Mouse (Mus musculus): Measurements from ENCODE around the gene Gsg1l. TPM values are rescaled to one million over a fixed set of nuclear protein-coding genes. Genes with fewer than 3 reads are reported as not detected.

The Gsg1l gene
- polyA plus RNA-seq, 1 experiment from 2014 or later: 16.3 TPM

- no peak overlapping the region for H3K9ac ChIP-seq
These were observed 193.8 kb downstream of the Gsg1l start for GRCm38 (mm10) chr7:125888373-125888772.

GRCm38 (mm10) chr7:125887761-125888160 lies 194.4 kb downstream of the Gsg1l start:
- Histone ChIP-seq H3K9ac (no peak overlapping the region), H3K4me3 (no peak overlapping the region), H3K36me3 (no peaks in the 10 kb centered on the region), H3K9me3 (no peaks in the 10 kb centered on the region), H3K4me2 (replicated peaks) (no peak overlapping the region), H3K27ac (no peak overlapping the region), H3K27me3 (replicated peaks) (no peaks in the 10 kb centered on the region), H3K4me1 (peaks cover 13% of the 10 kb centered on the region)
- WGBS: 88% methylated on average over 5 of the region's 5 CpGs
- ATAC-seq (ENCODE audit: low FRiP score, low read depth): no peak

More at GRCm38 (mm10) chr7:125888373-125888772, 193.8 kb downstream of the Gsg1l start:
- H3K27ac ChIP-seq: no peak overlapping the region
- no peaks in the 10 kb centered on the region for H3K27me3 ChIP-seq (replicated peaks)
- H3K4me2 ChIP-seq (replicated peaks): no peak overlapping the region
- no peak for ATAC-seq (ENCODE audit: low FRiP score, low read depth)
- H3K36me3 ChIP-seq: no peaks in the 10 kb centered on the region
- no peak overlapping the region for H3K4me3 ChIP-seq
- WGBS: 68% methylated on average over 12 of the region's 12 CpGs
- peaks cover 13% of the 10 kb centered on the region for H3K4me1 ChIP-seq
- H3K9me3 ChIP-seq: no peaks in the 10 kb centered on the region

DNA sequence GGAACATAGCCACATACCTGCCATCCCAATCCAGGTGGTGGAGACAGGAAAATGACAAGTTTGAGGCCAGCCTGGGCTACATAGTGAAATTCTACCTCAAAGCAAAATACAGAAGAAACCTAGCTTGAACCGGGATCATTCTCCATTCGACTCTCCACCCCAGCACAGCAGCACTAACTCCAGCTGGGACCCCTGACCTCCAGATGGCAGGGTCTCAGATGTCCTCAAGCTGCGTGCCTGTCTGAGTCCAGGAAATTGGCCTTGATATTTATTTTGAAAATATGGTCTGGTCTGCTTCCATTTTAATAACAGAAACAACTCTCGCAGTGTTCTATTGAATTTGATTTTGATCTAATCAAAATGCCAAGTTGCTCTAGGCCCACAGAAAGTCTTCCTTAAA lies 195.1 kb downstream of the Gsg1l start:
- peaks cover 13% of the 10 kb centered on the region for H3K4me1 ChIP-seq
- H3K36me3 ChIP-seq: no peaks in the 10 kb centered on the region
- no peak overlapping the region for H3K9ac ChIP-seq
- no peaks in the 10 kb centered on the region for H3K27me3 ChIP-seq (replicated peaks)
- H3K4me3 ChIP-seq: no peak overlapping the region
- no peaks in the 10 kb centered on the region for H3K9me3 ChIP-seq
- no peak for ATAC-seq (ENCODE audit: low FRiP score, low read depth)
- H3K27ac ChIP-seq: no peak overlapping the region
- no peak overlapping the region for H3K4me2 ChIP-seq (replicated peaks)
- WGBS: 61% methylated on average over 4 of the region's 4 CpGs

GRCm38 (mm10) chr7:125886116-125886680 lies 196.0 kb downstream of the Gsg1l start:
- ATAC-seq (ENCODE audit: low FRiP score, low read depth): no peak
- Histone ChIP-seq H3K36me3 (no peaks in the 10 kb centered on the region), H3K4me1 (peaks cover 13% of the 10 kb centered on the region), H3K9ac (no peak overlapping the region), H3K4me3 (no peak overlapping the region), H3K9me3 (no peaks in the 10 kb centered on the region), H3K27ac (no peak overlapping the region), H3K27me3 (replicated peaks) (no peaks in the 10 kb centered on the region), H3K4me2 (replicated peaks) (no peak overlapping the region)
- WGBS: 61% methylated on average over 4 of the region's 4 CpGs

- WGBS: 84% methylated on average over 2 of the region's 2 CpGs
- Histone ChIP-seq H3K4me3 (no peak overlapping the region), H3K4me1 (peaks cover 11% of the 10 kb centered on the region), H3K9ac (no peak overlapping the region), H3K36me3 (no peaks in the 10 kb centered on the region), H3K9me3 (no peaks in the 10 kb centered on the region), H3K27me3 (replicated peaks) (no peaks in the 10 kb centered on the region), H3K27ac (no peak overlapping the region), H3K4me2 (replicated peaks) (no peak overlapping the region)
- ATAC-seq (ENCODE audit: low FRiP score, low read depth): no peak
These were observed 199.0 kb downstream of the Gsg1l start for GRCm38 (mm10) chr7:125883232-125883631.

DNA sequence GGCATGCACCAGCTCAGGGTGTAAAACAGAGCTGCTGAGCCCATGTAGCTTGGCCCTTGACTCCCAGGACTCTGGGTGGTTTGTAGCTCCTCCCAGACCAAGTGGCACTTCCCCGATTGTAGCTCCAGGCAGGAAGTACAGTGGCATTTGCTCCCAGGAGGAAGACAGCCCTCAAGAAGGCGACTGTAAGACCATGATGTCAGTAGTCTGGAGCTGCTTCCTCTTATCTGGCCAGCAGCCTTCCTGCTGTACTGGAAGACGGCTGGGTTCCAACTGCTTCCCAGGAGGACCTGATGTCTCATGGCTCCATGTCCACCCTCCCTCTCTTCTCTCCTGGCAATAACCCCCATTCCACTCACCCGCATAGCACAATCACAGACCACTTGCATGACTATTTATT lies 204.2 kb downstream of the Gsg1l start:
- H3K4me3 ChIP-seq: no peak overlapping the region
- H3K4me1 ChIP-seq: peaks cover 9% of the 10 kb centered on the region; the same call in 1 of the 2 replicates
- no peaks in the 10 kb centered on the region for H3K9me3 ChIP-seq
- no peaks in the 10 kb centered on the region for H3K36me3 ChIP-seq
- H3K27me3 ChIP-seq (replicated peaks): no peaks in the 10 kb centered on the region
- no peak overlapping the region for H3K9ac ChIP-seq
- no peak overlapping the region for H3K27ac ChIP-seq
- ATAC-seq (ENCODE audit: low FRiP score, low read depth): no peak
- 70% methylated on average over 4 of the region's 4 CpGs for WGBS
- no peak overlapping the region for H3K4me2 ChIP-seq (replicated peaks)

- 89% methylated on average over 6 of the region's 6 CpGs for WGBS
- Histone ChIP-seq H3K27me3 (replicated peaks) (no peaks in the 10 kb centered on the region), H3K4me2 (replicated peaks) (no peak overlapping the region), H3K9me3 (no peaks in the 10 kb centered on the region), H3K36me3 (no peaks in the 10 kb centered on the region), H3K27ac (no peak overlapping the region), H3K4me1 (peaks cover 35% of the 10 kb centered on the region), H3K4me3 (no peak overlapping the region), H3K9ac (no peak overlapping the region)
- ATAC-seq (ENCODE audit: low FRiP score, low read depth): no peak
These were observed 208.2 kb downstream of the Gsg1l start for GRCm38 (mm10) chr7:125873971-125874495.

DNA sequence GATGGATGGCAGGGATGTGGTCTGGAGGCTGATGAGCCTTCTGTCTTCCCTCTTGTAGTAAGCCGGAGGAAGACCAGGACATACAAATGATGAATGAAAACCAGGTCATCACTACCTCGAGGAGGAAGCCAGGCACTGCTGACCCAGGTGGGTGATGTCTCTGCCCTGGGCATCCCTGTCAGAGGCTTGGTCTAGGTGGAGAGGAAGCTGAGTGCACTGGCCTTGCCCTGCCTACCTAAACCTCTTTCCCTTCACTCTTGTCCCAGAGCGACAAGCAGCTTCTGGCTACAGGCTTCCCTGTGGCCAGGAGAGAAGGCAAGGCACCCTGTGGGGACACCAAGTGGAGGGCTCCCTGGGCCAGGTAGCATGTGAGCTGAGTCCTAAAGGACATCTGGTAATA lies 209.3 kb downstream of the Gsg1l start:
- Histone ChIP-seq H3K27me3 (replicated peaks) (no peaks in the 10 kb centered on the region), H3K4me1 (peaks cover 35% of the 10 kb centered on the region), H3K36me3 (0 out of 2 replicates have a peak, but pooled peaks cover 5% of the 10 kb centered on the region), H3K9me3 (no peaks in the 10 kb centered on the region), H3K9ac (no peak overlapping the region), H3K4me3 (no peak overlapping the region), H3K27ac (no peak overlapping the region), H3K4me2 (replicated peaks) (no peak overlapping the region)
- 73% methylated on average over 3 of the region's 3 CpGs for WGBS
- ATAC-seq (ENCODE audit: low FRiP score, low read depth): no peak

DNA sequence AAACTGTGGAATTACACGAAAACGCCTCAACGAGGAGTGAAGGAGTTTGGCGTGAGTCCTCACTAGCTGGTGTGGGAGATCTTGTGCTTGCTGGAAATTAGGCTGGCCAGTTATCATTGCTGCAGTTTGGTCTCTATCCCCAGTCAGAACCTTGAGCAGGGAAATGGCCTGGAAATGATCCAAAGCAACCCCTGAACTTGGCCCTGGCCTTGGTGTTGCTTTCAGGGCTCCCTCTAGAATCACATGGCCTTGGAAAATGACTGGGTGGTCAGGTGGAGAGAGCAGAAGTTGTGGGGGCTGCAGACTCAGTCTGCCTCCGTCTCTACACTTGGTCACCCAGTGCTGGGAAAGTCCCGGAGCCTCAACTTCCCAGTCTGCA lies 210.0 kb downstream of the Gsg1l start:
- Histone ChIP-seq H3K9me3 (no peaks in the 10 kb centered on the region), H3K27me3 (replicated peaks) (no peaks in the 10 kb centered on the region), H3K4me1 (peaks cover 35% of the 10 kb centered on the region), H3K27ac (peak overlapping the region; percentile 2; the same call in 1 of the 2 replicates), H3K9ac (no peak overlapping the region), H3K36me3 (0 out of 2 replicates have a peak, but pooled peaks cover 5% of the 10 kb centered on the region), H3K4me3 (no peak overlapping the region), H3K4me2 (replicated peaks) (no peak overlapping the region)
- ATAC-seq (ENCODE audit: low FRiP score, low read depth): peak; percentile 30; the same call in 1 of the 2 replicates
- 53% methylated on average over 6 of the region's 6 CpGs for WGBS

- Histone ChIP-seq H3K9me3 (no peaks in the 10 kb centered on the region), H3K36me3 (0 out of 2 replicates have a peak, but pooled peaks cover 5% of the 10 kb centered on the region), H3K27ac (peak overlapping the region; percentile 2), H3K4me1 (peaks cover 35% of the 10 kb centered on the region), H3K27me3 (replicated peaks) (no peaks in the 10 kb centered on the region), H3K9ac (no peak overlapping the region), H3K4me2 (replicated peaks) (no peak overlapping the region), H3K4me3 (no peak overlapping the region)
- ATAC-seq (ENCODE audit: low FRiP score, low read depth): peak; percentile 80
- 21% methylated on average over 12 of the region's 12 CpGs for WGBS
These were observed 210.6 kb downstream of the Gsg1l start for GRCm38 (mm10) chr7:125871404-125872201.

GRCm38 (mm10) chr7:125868570-125868969 lies 213.6 kb downstream of the Gsg1l start:
- Histone ChIP-seq H3K9me3 (no peaks in the 10 kb centered on the region), H3K27ac (no peak overlapping the region), H3K9ac (no peak overlapping the region), H3K4me3 (no peak overlapping the region), H3K27me3 (replicated peaks) (no peaks in the 10 kb centered on the region), H3K4me2 (replicated peaks) (no peak overlapping the region), H3K36me3 (0 out of 2 replicates have a peak, but pooled peaks cover 5% of the 10 kb centered on the region), H3K4me1 (peaks cover 48% of the 10 kb centered on the region)
- 77% methylated on average over 3 of the region's 3 CpGs for WGBS
- no peak for ATAC-seq (ENCODE audit: low FRiP score, low read depth)

DNA sequence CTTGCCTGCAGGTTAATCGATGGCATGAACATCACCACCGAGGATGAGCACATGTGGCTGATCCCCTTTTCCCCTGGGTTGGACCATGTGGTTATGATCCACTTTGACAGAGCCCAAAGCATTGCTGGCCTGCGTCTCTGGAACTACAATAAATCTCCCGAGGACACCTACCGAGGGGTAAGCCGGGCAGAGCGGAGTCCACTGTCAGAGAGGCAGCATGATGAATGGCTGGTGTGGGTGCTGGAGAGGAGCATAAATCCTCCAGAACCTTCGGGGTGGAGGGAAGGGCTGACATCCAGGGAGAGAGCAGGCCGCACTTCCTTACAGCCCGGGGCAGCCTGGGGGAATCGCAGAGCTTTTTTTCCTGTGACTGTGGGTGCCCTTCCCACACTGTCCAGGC lies 217.0 kb downstream of the Gsg1l start:
- peaks cover 5% of the 10 kb centered on the region; the same call in 1 of the 2 replicates for H3K36me3 ChIP-seq
- no peak overlapping the region for H3K4me3 ChIP-seq
- peaks cover 23% of the 10 kb centered on the region for H3K4me1 ChIP-seq
- H3K27ac ChIP-seq: peak overlapping the region; percentile 38
- no peaks in the 10 kb centered on the region for H3K9me3 ChIP-seq
- 15% methylated on average over 11 of the region's 11 CpGs for WGBS
- H3K9ac ChIP-seq: 0 out of 2 replicates have a peak overlapping the region, but pooled peaks have one; percentile 17
- H3K4me2 ChIP-seq (replicated peaks): no peak overlapping the region
- no peaks in the 10 kb centered on the region for H3K27me3 ChIP-seq (replicated peaks)
- peak; percentile 63 for ATAC-seq (ENCODE audit: low FRiP score, low read depth)

All from neural tube, embryonic 12.5 days (tissue).